12 mouse cellular contexts compared by ENCODE assay signal in genomic region chr6:129284384-129285104, GRCm38 (mm10). TPM values are rescaled to one million over a fixed set of nuclear protein-coding genes. Genes with fewer than 3 reads are reported as not detected.
DNase-seq lines count a peak whose midpoint lies in the region; ATAC-seq and TF ChIP-seq lines count a peak whose summit lies in the region.
"Had no signal": no experiment of that assay in that cellular context is flagged by ENCODE, and none has a peak within 500 bp of the region (broad histone marks: within the 10 kb centered on the region; RNA-seq: fewer than 3 reads in every experiment).

No protein-coding gene starts in this region.

- peak; percentile 8 to 27 for DNase-seq in lung, adult 18-20 months
- DNase-seq in lung, postnatal 14 days = no peak
- no peak for DNase-seq in liver, embryonic 11.5 days (ENCODE audit: low spot score)
- DNase-seq in thymus, postnatal 4 days = peak; percentile 71
- DNase-seq in cerebellum, postnatal 36 days = no peak
- DNase-seq in hindbrain, embryonic 11.5 days (ENCODE audit: low spot score) = no peak

- ATAC-seq in liver, embryonic 11.5 days (replicated peaks; ENCODE audit: low FRiP score) = peak; percentile 75
- ATAC-seq in hindbrain, embryonic 11.5 days (ENCODE audit: low FRiP score) = no peak
- ATAC-seq in kidney, embryonic 16.5 days (ENCODE audit: low FRiP score, low TSS enrichment) = no peak; the same call in 1 of the 2 replicates

- no peak overlapping the region for H3K27ac ChIP-seq in liver, embryonic 11.5 days (ENCODE audit: low read depth, low read length)
- no peak overlapping the region for H3K27ac ChIP-seq in hindbrain, embryonic 11.5 days (ENCODE audit: low read depth, low read length)
- H3K27ac ChIP-seq in kidney, embryonic 16.5 days (ENCODE audit: low read length) = no peak overlapping the region
- H3K27ac ChIP-seq: embryonic facial prominence, embryonic 12.5 days had no signal

- H3K36me3 ChIP-seq in liver, embryonic 11.5 days (ENCODE audit: control insufficient read depth, insufficient read depth, low read length) = no peaks in the 10 kb centered on the region
- no peaks in the 10 kb centered on the region for H3K36me3 ChIP-seq in myocyte (ENCODE audit: control insufficient read depth, insufficient read depth)
- no peaks in the 10 kb centered on the region for H3K36me3 ChIP-seq in hindbrain, embryonic 11.5 days (ENCODE audit: control insufficient read depth, insufficient read depth, low read length)
- no peaks in the 10 kb centered on the region for H3K36me3 ChIP-seq in kidney, embryonic 16.5 days (ENCODE audit: insufficient read depth, low read length)
- H3K36me3 ChIP-seq: embryonic facial prominence, embryonic 12.5 days had no signal

- peak; percentile 12 for TF ChIP-seq POLR2A in myocyte (IDR thresholded peaks at IDR 0.05; ENCODE audit: insufficient read length, low read depth)

- 39% methylated on average over 7 of the region's 7 CpGs for WGBS in liver, embryonic 11.5 days
- WGBS in hindbrain, embryonic 11.5 days = 84% methylated on average over 7 of the region's 7 CpGs
- 63% methylated on average over 7 of the region's 7 CpGs for WGBS in kidney, embryonic 16.5 days

- no peaks in the 10 kb centered on the region for H3K9me3 ChIP-seq in liver, embryonic 11.5 days (ENCODE audit: control insufficient read depth, low read length)
- no peaks in the 10 kb centered on the region for H3K9me3 ChIP-seq in hindbrain, embryonic 11.5 days (ENCODE audit: control insufficient read depth, low read length)
- H3K9me3 ChIP-seq in kidney, embryonic 16.5 days (ENCODE audit: low read length) = no peaks in the 10 kb centered on the region
- H3K9me3 ChIP-seq: embryonic facial prominence, embryonic 12.5 days had no signal

- H3K79me2 ChIP-seq in myocyte (ENCODE audit: control insufficient read depth, insufficient read depth) = no peaks in the 10 kb centered on the region

- H3K4me3 ChIP-seq in liver, embryonic 11.5 days (ENCODE audit: low read depth, low read length) = no peak overlapping the region
- H3K4me3 ChIP-seq in myocyte = no peak overlapping the region
- no peak overlapping the region for H3K4me3 ChIP-seq in hindbrain, embryonic 11.5 days (ENCODE audit: low read depth, low read length)
- no peak overlapping the region for H3K4me3 ChIP-seq in kidney, embryonic 16.5 days (ENCODE audit: low read length)
- H3K4me3 ChIP-seq: embryonic facial prominence, embryonic 12.5 days had no signal

- H3ac ChIP-seq in myocyte (ENCODE audit: control insufficient read depth, insufficient read length) = no peak overlapping the region

- no peaks in the 10 kb centered on the region for H3K27me3 ChIP-seq in liver, embryonic 11.5 days (replicated peaks; ENCODE audit: control insufficient read depth, insufficient read depth, low read length)
- no peaks in the 10 kb centered on the region for H3K27me3 ChIP-seq in myocyte (ENCODE audit: control insufficient read depth, insufficient read depth, insufficient read length)
- no peaks in the 10 kb centered on the region for H3K27me3 ChIP-seq in hindbrain, embryonic 11.5 days (ENCODE audit: control insufficient read depth, insufficient read depth, low read length)
- H3K27me3 ChIP-seq in kidney, embryonic 16.5 days (ENCODE audit: insufficient read depth, low read length) = no peaks in the 10 kb centered on the region
- H3K27me3 ChIP-seq: embryonic facial prominence, embryonic 12.5 days had no signal

- H3K4me2 ChIP-seq in liver, embryonic 11.5 days = no peak overlapping the region
- peak overlapping the region; percentile 52 for H3K4me2 ChIP-seq in myocyte (ENCODE audit: low read depth)
- no peak overlapping the region for H3K4me2 ChIP-seq in hindbrain, embryonic 11.5 days (replicated peaks; ENCODE audit: low read depth, low read length)
- no peak overlapping the region for H3K4me2 ChIP-seq in kidney, embryonic 16.5 days (replicated peaks; ENCODE audit: low read depth, low read length)
- H3K4me2 ChIP-seq: embryonic facial prominence, embryonic 12.5 days had no signal

- no peak overlapping the region for H3K9ac ChIP-seq in liver, embryonic 11.5 days (ENCODE audit: low read depth, low read length)
- H3K9ac ChIP-seq in hindbrain, embryonic 11.5 days (ENCODE audit: low read depth, low read length) = no peak overlapping the region
- no peak overlapping the region for H3K9ac ChIP-seq in kidney, embryonic 16.5 days (replicated peaks; ENCODE audit: low read length)
- H3K9ac ChIP-seq: embryonic facial prominence, embryonic 12.5 days had no signal

- no peaks in the 10 kb centered on the region for H3K4me1 ChIP-seq in liver, embryonic 11.5 days (replicated peaks; ENCODE audit: control insufficient read depth, insufficient read depth, low read length)
- no peaks in the 10 kb centered on the region for H3K4me1 ChIP-seq in hindbrain, embryonic 11.5 days (replicated peaks; ENCODE audit: control insufficient read depth, insufficient read depth, low read length)
- H3K4me1 ChIP-seq in kidney, embryonic 16.5 days (ENCODE audit: insufficient read depth, low read length) = no peaks in the 10 kb centered on the region
- H3K4me1 ChIP-seq: embryonic facial prominence, embryonic 12.5 days had no signal

TF ChIP-seq in myocyte, 11 proteins besides CTCF, POLR2A, EP300 and RAD21:
- TF ChIP-seq MYOD1 (IDR thresholded peaks at IDR 0.05; ENCODE audit: control insufficient read depth in 1 of 3, insufficient read length in 2 of 3, low read depth in 2 of 3) (peak in 1 of 3 experiments; percentile 79), MYOG (IDR thresholded peaks at IDR 0.05; ENCODE audit: control insufficient read depth in 1 of 3, insufficient read depth in 1 of 3, insufficient read length in 2 of 3, low read depth in 2 of 3) (peak in 1 of 3 experiments; percentile 63), USF1 (IDR thresholded peaks at IDR 0.05; ENCODE audit: low read depth) (no peak), SRF (IDR thresholded peaks at IDR 0.05; ENCODE audit: control insufficient read depth, insufficient read length, low read depth) (peak; percentile 78), POLR2AphosphoS2 (IDR thresholded peaks at IDR 0.05; ENCODE audit: insufficient read length, low read depth) (no peak), CEBPB (IDR thresholded peaks at IDR 0.05; ENCODE audit: insufficient read depth, poor library complexity, severe bottlenecking) (peak; percentile 39; the same call in 1 of the 2 replicates), MAX (IDR thresholded peaks at IDR 0.05; ENCODE audit: low read depth) (no peak)

RNA-seq across cellular contexts. Expression of gene Cd69, which starts 9.3 kb away (rescaled TPM):
- polyA plus RNA-seq in liver, embryonic 11.5 days (2014; fragmentation: Nextera tagmentation; extraction: Ambion mirVana) = 0.96 and 1.1 TPM in 2 replicates
- 0.23 TPM for polyA plus RNA-seq in myocyte (2012; fragmentation: generic; extraction: Trizol)
- polyA plus RNA-seq in hindbrain, embryonic 11.5 days (2014; fragmentation: Nextera tagmentation; extraction: Ambion mirVana) = 0.09 TPM in 1 of 2 replicates, not detected in the other
- 0.13 TPM in 1 of 2 replicates, not detected in the other for polyA plus RNA-seq in kidney, embryonic 16.5 days (2015; fragmentation: Nextera tagmentation; extraction: Ambion mirVana)
- polyA plus RNA-seq: embryonic facial prominence, embryonic 12.5 days; heart, postnatal 0 days had no signal

RNA-seq across cellular contexts. Expression of gene 4922502D21Rik, which starts 47.1 kb away (rescaled TPM):
- polyA plus RNA-seq in liver, embryonic 11.5 days (2014; fragmentation: Nextera tagmentation; extraction: Ambion mirVana) = not detected in 2 replicates
- polyA plus RNA-seq in myocyte (2012; fragmentation: generic; extraction: Trizol) = not detected
- not detected in 2 replicates for polyA plus RNA-seq in hindbrain, embryonic 11.5 days (2014; fragmentation: Nextera tagmentation; extraction: Ambion mirVana)
- not detected in 2 replicates for polyA plus RNA-seq in kidney, embryonic 16.5 days (2015; fragmentation: Nextera tagmentation; extraction: Ambion mirVana)
- polyA plus RNA-seq: embryonic facial prominence, embryonic 12.5 days; heart, postnatal 0 days; lung, embryonic 16.5 days; stomach, embryonic 16.5 days had no signal

RNA-seq across cellular contexts. Expression of gene Clec12a, which starts 57.9 kb away (rescaled TPM):
- 1.7 and 2.7 TPM in 2 replicates for polyA plus RNA-seq in liver, embryonic 11.5 days (2014; fragmentation: Nextera tagmentation; extraction: Ambion mirVana)
- polyA plus RNA-seq in myocyte (2012; fragmentation: generic; extraction: Trizol) = not detected
- 0.25 and 0.36 TPM in 2 replicates for polyA plus RNA-seq in hindbrain, embryonic 11.5 days (2014; fragmentation: Nextera tagmentation; extraction: Ambion mirVana)
- polyA plus RNA-seq in kidney, embryonic 16.5 days (2015; fragmentation: Nextera tagmentation; extraction: Ambion mirVana) = 0.67 and 0.74 TPM in 2 replicates

Comparison
In these comparisons a context has a peak if more than half of its experiments do, and no peak if none do; other contexts are left out.
1. DNase-seq: peak in lung, adult 18-20 months (2 of 2) and thymus, postnatal 4 days (single experiment); none in lung, postnatal 14 days (single experiment), liver, embryonic 11.5 days (single experiment), cerebellum, postnatal 36 days (0 of 2) and hindbrain, embryonic 11.5 days (single experiment).